Mouse (Mus musculus): Measurements from ENCODE around the gene Rgs3. TPM values are rescaled to one million over a fixed set of nuclear protein-coding genes. Genes with fewer than 3 reads are reported as not detected.

Rgs3 gene
- polyA plus RNA-seq, 1 experiment from 2014 or later: 52.8 TPM

Other genes starting within 250 kb of the Rgs3 start
- gene Fkbp15, start 199.3 kb upstream of the Rgs3 start, polyA plus RNA-seq (2015; fragmentation: Nextera tagmentation; extraction: Ambion mirVana): 25.4 and 27.9 TPM in 2 replicates
- gene Slc31a1, start 199.1 kb upstream of the Rgs3 start, polyA plus RNA-seq (2015; fragmentation: Nextera tagmentation; extraction: Ambion mirVana): 42.5 and 45.7 TPM in 2 replicates
- gene Cdc26, start 151.2 kb upstream of the Rgs3 start, polyA plus RNA-seq (2015; fragmentation: Nextera tagmentation; extraction: Ambion mirVana): 202 TPM in 2 replicates
- gene Prpf4, start 151.1 kb upstream of the Rgs3 start, polyA plus RNA-seq (2015; fragmentation: Nextera tagmentation; extraction: Ambion mirVana): 27.0 and 27.9 TPM in 2 replicates
- not detected in 2 replicates for gene Rnf183, start 124.6 kb upstream of the Rgs3 start, polyA plus RNA-seq (2015; fragmentation: Nextera tagmentation; extraction: Ambion mirVana)
- 6.8 and 7.9 TPM in 2 replicates for gene Wdr31, start 89.0 kb upstream of the Rgs3 start, polyA plus RNA-seq (2015; fragmentation: Nextera tagmentation; extraction: Ambion mirVana)
- gene Bspry, start 79.8 kb upstream of the Rgs3 start, polyA plus RNA-seq (2015; fragmentation: Nextera tagmentation; extraction: Ambion mirVana): 2.9 and 3.2 TPM in 2 replicates
- 14.7 and 14.8 TPM in 2 replicates for gene Hdhd3, start 56.4 kb upstream of the Rgs3 start, polyA plus RNA-seq (2015; fragmentation: Nextera tagmentation; extraction: Ambion mirVana)
- 79.7 and 85.4 TPM in 2 replicates for gene Alad, start 39.9 kb upstream of the Rgs3 start, polyA plus RNA-seq (2015; fragmentation: Nextera tagmentation; extraction: Ambion mirVana)
- 86.3 and 93.9 TPM in 2 replicates for gene Pole3, start 34.8 kb upstream of the Rgs3 start, polyA plus RNA-seq (2015; fragmentation: Nextera tagmentation; extraction: Ambion mirVana)
- gene 4933430I17Rik, start 34.5 kb upstream of the Rgs3 start, polyA plus RNA-seq (2015; fragmentation: Nextera tagmentation; extraction: Ambion mirVana): 0.60 and 0.61 TPM in 2 replicates